Mouse (Mus musculus) 3T3-L1 (cell line): ENCODE data around the gene Ahnak2.

ENCODE experiments used
- DNase-seq: peaks from one replicate; pipeline ENCODE4 v3.0.0-alpha.2; 2015; ENCODE audit warnings: low read depth, low spot score

Gene Ahnak2

DNA sequence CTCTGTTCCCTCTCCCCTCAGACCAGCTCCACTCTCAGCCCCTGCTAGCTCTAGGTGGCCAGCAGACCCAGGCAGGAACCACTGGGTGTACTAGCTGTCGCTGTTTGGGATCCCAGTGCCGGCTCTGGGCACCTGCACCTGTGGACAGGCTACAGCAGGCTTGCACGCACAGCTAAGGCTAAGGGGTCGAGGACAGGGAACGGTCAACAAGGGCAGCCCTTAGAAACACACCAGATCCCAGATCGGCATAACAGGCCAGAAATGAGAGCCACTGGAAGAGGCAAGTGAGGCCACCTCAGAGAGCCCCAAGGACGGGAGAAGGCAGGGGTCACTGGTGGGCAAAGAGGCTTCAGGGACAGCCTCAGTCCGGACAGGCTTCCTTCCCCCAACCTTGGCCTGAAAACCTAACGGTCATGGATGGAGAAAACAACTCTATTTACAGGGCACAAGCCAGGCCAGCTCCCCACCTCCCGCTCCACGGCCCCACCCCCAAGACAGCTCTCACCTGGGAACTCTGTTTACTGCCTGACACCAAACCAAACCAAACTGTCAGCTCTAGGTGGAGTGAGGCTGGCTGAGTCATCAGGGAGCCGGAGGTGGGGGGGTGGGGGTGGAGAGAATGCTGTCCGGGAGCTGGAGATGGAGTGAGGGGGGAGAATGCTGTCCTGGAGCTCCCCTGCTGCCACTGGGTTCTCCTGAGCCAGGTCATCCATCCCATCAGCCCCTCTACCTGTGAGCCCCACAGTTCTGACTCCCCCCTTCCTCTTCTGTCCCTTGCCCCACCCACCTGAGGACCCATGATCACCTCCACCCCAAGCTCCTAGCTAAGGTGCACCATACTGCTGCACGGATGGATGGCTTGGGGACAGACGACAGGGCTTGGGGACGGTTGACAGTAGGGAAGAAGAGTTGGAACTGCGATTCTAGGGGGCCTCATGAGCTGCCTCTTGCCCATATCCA, 5.6 kb downstream of the Ahnak2 start:
- peak; percentile 70 for DNase-seq

DNA sequence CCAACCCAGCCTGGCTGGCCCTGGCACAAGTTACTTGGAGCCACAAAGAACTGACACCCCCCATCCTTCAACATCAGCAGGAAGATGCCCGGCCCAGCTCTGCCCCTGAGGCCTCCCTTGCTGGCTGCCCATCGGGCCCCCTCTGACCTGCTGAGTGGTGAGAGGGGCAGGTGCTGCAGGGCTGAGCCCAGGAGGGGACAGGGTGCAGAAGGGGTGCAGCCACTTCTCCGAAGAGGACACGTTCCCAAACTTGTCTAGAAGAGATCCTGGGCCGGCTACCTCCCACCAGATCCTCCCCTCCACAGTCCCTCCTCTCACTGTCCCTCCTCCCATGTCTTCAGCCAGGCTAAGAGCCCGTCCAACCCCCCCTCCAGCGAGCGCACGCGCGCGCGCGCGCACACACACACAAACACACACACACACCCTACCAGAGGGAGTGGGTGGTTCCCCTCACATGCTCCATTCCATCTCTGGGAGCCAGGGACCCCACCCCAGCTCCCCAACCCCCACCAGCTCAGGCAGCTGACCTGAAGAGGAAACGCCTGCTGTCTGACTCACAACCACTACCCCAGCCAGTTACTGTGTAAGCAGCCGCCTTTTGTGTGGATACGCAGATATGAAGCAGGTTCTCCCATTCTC, 6.9 kb downstream of the Ahnak2 start:
- peak; percentile 95 for DNase-seq

DNA sequence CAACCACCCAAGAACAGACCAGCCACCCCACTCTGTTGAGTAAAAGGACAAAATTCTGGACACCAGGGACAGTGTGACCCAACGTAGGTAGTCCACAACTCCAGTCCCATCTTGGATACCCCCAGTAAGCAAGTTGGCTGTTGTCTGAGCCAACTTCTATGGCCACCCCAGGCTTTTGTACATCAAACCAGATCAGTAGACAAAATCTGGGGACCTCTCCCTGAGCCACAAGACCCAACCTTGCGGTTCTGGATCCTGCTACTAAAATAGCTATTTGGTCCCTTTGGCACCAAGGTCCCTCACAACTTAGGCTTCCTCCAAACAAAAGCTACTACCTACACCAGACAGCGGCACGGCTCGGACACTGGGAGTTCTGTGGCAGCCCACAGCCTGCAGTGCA, 7.5 kb downstream of the Ahnak2 start:
- no peak for DNase-seq

DNA sequence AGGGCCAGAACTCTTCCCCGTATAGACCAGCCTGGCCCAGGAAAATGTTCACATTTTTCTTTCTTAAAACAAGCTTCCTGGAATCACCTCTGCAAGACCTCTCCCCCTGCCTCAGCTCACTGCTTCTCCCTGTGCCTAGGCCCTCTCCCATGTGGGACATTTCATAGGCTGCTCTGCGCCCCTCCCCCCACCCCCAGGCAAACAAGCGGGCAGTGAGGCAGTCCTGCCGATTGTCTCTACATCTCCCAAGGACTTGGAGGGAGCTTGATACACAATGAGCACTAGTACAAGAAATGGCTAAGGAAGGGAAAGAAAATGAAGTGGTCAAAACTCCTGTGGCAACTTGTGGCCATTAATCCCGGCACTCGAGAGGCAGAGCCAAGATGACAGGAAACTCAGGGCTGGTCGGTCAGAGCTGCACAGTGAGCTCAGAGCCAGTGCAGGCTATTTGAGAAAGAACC, 8.1 kb downstream of the Ahnak2 start:
- no peak for DNase-seq

DNA sequence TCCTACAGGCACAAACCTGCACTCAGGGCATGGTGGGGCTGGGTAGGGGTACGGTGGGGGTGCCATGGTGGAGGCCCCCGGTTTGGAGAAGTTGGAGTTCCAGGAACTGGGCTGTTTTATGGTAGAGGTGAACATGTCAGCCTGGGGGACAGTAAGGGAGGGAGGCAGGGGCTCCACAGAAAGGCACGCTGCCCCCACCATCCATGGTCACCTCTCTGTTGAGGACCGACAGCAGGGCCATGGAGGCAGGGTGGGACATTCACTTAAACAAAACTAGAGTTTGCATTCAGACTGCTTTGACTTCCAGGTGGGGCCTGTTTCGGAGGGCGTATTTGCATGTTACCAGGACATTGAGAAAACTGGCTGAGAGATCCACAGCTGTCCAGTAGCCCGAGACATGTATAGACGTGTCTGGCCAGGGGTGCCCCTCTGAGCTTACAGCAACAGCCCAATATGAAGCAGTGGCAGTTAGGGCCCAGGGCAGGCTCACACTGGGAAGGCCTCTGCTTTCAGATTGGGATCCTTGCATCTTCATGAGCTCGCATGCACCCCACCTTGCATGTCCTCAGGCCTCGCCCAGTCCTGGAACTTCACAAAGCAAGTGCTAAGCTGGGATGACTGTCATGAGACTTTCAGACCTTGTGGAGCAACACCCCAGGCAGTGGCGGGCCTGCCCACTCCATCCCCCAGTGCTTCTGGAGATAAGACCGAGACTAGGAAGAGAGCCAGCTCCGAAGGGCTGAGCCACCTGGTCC, 8.7 kb downstream of the Ahnak2 start:
- DNase-seq = peak; percentile 83

DNA sequence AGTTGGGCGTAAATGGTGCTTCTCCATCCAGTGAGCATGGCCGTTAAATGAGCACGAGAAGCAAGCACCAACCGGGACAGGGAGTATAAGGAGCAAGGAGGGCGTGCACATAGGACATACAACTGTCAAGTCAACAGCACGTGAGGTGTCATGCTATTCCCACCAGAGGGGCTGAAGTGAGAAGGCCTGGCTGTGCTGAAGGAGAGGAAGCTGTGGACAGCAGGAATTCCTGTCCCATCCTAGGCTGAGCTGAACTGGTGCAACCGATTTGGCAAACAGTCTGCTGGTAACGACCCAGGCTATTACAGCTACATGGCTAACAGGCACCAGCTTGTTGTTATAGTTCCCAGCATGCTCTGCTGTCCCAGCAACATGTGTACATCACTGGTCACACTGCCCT, 11.4 kb downstream of the Ahnak2 start:
- DNase-seq = no peak

DNA sequence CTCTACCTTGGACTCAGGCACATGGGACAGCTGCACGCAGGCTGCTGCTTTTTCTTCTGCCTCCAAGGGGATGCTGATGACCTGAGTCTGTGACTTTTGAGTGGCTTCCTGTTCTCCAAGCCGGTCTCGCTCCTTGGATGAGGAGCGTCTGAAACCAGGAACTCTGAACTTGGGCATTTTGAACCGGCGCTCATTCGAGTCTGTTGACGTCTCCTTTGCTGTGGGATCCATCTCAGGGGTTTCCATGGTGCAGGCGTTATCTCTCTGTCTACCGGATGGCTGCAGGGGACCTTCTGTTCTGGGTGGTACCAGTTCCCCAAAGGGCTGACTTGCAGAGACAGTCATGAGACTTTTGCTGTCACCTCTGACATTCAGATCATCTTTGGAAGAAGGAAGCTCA, 28.0 kb downstream of the Ahnak2 start:
- no peak for DNase-seq

DNA sequence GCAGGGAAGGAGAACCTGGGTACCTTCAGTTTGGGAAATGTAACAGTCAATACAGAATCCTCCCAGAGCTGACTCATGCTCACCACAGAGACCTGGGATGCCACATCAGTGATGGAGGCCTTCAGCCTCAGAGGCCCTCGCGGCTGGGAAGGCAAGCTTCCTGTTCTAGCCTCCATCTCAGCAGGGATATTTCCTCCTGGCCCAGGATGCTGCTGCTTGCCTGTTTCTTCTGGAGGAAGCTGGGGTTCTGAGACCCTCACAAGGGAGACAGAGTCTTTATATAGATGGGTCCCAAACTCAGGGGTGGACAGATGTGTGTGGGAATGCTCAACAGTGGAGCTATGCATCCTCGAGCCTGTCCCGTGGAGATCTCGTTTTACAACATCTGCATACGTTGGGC, 28.4 kb downstream of the Ahnak2 start:
- DNase-seq = no peak

DNA sequence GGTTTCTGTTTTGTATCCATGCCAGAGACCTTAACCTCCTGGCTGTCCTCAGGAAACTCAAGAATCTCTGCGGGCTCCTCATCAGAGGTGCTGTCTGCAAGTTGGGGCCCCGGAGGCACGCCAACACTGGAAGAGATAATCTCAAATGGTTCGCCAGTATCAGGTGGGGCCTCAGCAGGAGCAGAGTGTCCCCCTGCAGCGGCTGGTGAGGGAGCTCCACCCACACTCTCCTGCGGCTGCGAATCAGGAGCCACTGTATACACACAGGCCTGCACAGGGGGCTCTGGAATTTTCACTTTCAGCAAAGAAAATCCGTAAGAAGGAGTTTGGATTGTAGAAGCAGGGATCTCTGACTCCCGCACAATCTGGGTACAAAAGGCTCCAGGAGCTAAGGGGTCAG, 29.1 kb downstream of the Ahnak2 start:
- DNase-seq = no peak

DNA sequence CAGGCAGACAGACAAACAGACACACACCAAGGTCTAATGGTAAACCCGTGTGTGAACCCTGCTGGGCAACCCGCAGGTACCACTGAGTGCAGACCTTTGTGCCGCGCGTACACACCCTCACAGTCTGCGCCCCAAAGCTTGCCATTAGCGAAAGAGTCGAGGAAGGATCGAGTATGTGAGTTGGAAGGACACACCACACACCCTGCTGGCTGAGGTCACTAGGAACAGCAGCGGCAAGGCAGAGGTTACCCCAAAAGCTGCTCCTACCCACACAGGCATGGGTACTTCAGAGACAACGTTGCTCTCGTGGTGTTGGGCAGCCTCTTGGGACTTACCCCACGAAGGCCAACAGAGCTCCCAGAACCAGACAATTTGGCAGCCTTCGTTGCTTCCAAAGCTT, 30.2 kb downstream of the Ahnak2 start:
- DNase-seq = no peak

DNA sequence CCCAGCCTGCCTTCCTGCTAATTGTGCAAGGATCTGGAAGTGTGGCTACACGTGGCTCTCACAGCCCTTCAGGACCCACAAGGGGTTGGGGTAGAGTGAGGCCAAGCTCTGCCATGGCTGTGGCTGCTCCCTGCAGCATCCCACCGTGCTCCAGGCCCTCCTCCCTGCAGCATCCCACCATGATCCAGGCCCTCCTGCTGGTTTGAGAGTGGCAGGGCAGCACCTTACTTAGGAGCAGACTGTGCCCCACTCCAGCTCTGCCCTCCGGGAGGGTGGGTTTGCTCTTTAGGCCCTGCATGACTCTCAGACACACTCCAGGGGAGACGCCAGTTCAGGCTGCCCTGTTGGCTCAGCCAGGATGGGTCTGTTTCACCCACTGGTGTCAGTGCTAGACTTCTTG, 32.1 kb downstream of the Ahnak2 start:
- DNase-seq = no peak

DNA sequence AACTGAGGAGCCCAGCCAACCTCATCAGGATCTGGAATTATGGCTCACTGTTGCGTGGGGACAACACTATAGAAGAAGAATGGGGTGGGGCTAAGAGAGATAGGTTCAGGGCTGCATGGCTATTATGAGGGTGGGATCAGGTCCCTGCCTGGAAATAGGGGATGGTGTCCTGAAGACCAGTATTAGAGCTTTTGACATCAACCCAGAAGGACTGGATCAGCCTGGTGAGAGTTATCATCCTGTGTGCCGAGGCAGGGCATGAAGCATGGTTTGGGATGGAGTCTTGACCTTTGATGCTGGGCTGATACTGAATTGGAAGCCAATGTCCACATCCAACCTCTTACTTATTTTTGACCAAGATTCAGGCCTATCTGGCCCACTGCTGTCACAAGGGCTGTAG, 32.7 kb downstream of the Ahnak2 start:
- DNase-seq = no peak

DNA sequence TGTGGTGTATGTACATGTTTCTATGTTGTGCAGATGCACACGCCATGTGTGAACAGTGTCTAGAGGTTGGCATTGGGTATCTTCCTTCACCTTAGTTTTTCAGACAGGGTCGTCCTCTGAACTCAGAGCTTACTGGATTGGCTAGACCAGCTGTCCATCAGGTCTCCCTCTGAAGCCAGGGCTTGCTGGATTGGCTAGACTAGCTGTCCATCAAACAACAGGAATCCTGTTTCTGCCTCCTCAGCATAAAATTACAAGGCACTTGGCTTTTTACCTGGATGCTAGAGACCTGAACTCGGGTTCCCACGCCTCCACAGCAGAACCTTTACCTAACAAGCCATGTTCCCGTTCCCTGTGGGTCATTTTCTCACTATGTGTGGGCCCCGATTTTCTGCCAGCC, 33.4 kb downstream of the Ahnak2 start:
- peak; percentile 62 for DNase-seq

DNA sequence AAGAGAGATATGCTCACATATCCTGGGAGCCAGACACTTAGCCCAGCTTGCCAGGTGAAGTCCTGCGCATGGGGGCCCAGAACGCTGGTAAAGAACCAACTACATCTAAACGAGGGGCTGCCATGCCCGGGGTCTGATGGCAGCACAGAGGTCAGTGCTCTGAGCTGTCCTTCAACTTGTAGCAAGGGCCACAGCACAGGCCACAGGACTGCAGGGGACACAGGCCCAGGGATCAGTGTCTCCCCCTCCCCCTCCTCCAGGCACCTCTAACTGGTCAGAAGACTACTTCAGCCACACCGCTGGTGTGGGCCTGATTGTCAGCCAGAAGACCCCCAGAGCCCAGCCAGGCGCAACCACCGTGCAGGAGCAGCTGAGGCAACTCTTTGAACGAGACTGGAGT, 34.3 kb downstream of the Ahnak2 start:
- DNase-seq = no peak

DNA sequence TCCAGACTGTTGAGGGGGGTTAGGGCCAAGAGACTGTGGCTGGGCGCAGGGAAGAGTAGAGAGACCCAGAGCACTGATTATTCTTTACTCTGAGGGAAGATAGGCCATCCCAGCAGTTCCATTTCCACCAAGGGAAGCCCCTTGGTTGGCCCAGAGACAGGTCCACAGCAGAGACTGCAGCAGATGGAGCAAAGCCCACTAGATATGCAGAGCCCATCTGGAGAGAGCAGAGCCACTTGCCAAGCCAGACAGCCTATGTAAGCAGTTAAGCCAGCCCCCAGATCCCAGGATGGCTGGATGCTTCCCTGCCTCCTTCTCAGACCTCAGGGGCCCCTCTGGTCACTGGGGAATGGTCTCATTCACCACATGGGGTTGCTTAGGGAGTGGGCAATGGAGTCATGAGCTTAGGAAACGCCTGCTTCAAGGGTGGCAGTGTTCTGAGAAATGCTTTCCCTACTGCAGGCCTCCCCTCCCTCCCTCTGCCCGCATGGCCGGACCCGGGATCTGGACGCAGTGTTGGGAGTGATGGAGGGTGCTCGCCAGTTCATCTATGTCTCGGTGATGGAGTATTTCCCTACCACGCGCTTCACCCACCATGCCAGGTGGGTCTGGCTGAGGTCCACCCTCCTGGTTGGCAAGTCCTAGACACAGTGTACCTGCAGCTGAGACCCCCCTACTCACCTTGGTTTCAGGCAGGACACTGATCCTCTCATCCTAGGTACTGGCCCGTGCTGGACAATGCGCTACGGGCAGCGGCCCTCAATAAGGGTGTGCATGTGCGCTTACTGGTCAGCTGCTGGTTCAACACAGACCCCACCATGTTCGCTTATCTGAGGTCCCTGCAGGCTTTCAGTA, 35.2 kb downstream of the Ahnak2 start:
- DNase-seq = no peak

DNA sequence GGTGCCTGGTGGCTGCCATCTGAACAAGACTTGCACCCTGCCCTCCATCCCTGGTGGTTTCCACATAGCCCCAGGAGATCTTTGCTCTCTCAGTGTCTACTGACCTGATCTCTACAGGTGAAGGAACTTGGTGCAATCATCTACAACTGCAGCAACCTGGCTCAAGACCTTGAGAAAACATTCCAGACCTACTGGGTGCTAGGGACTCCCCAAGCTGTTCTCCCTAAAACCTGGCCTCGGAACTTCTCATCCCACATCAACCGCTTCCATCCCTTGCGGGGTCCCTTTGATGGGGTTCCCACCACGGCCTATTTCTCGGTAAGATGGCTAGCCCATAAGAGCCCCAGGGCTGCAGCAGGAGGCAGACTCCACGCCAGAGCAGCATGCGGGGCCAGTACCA, 35.9 kb downstream of the Ahnak2 start:
- DNase-seq = no peak

DNA sequence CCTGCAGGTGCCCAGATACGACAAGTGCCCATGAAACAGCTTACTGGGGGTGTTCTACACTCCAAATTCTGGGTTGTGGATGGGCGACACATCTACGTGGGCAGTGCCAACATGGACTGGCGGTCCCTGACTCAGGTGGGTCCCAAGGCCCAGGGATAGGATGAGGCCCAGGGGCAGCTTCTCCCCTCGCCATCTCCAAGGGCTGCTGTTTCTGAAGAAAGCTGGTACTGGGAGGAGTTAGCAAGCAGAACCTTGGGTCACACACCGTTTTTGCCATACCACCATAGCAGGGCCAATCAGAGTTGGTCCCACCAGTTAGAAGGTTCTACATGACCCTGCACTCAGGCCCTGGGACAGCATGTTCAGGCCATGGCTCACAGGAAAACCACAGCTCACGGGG, 37.5 kb downstream of the Ahnak2 start:
- DNase-seq = no peak

DNA sequence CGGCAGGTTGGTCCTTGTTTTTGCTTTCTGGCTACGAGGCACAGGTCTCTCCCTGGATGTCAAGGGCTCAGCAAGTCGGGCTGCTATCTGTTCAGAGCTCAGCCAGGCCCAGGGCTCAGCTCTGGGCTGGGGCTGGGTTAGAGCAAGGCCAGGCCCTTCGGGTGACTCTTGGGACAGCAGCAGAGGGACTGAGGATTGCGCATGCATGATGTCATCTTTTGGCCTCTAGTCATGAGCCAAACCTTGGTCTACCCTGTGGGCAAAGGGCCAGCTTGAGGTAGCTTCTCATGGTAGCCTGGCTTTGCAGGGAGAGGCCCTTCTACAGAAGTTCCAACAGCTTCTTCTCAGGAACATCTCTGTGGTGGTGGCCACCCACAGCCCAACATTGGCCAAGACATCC, 38.3 kb downstream of the Ahnak2 start:
- no peak for DNase-seq

DNA sequence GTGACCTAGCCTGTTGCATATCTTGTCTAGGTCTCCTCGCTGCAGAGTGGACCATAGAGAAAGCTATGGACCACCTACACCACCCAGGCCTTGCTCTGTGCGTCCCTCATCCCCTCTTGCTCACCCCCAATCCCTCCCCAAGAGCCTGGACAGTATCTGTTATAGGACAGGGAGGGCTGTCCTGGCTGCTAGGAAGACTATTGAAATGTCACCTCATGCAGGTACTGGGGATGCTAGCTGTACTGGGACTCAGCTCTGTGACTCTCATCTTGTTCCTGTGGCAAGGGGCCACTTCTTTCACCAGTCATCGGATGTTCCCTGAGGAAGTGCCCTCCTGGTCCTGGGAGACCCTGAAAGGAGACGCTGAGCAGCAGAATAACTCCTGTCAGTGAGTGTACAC, 39.3 kb downstream of the Ahnak2 start:
- no peak for DNase-seq

DNA sequence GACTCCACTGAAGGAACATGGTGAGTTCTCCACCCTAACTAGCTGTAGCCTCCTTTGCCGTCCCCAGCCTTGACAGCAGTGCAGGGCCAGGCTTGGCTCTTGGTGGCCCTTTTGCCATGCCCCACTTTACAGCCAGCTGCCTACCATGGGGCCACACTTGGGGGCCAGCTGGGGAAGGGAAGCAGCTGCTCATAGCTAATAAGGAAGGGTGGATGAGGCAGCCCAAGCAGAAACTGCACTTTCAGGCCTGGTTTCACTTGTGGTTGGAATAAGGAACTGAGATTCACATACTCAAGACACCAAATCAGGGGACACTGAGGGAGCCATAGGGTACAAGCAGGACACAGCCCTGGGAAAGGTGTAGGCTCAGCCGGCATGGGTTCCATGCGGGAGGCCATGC, 40.4 kb downstream of the Ahnak2 start:
- no peak for DNase-seq

DNA sequence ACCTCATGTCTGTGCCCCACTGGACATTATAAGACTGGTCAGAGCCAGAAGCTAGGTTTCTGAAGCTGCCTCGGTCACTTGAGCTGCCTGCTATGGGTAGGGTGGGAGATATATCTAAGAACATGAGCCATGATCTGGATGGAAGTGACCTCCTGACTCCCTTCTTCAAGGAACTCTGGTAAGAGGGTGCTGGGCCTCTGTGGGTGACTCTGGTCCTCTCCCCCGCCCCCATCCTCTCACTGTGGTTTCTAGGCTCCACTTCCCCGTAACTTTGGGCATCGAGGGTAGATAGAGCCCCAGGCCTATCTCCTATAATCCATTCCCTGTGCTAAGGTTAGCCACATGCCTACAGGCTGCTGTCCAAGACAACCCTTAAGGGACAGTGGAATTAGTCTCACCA, 41.0 kb downstream of the Ahnak2 start:
- DNase-seq = no peak
